Comparison of ENCODE assay signal across 8 mouse cellular contexts in genomic region chr7:29067758-29068157, GRCm38 (mm10). TPM values are rescaled to one million over a fixed set of nuclear protein-coding genes. Genes with fewer than 3 reads are reported as not detected.
DNase-seq lines count a peak whose midpoint lies in the region; ATAC-seq and TF ChIP-seq lines count a peak whose summit lies in the region.

No protein-coding gene starts in this region.

- H3K27ac ChIP-seq in liver, embryonic 11.5 days (ENCODE audit: low read depth, low read length), result no peak overlapping the region
- H3K27ac ChIP-seq in stomach, postnatal 0 days (replicated peaks), result no peak overlapping the region

- H3K4me1 ChIP-seq in liver, embryonic 11.5 days (replicated peaks; ENCODE audit: control insufficient read depth, insufficient read depth, low read length), result 0 out of 2 replicates have a peak, but pooled peaks cover 2% of the 10 kb centered on the region
- H3K4me1 ChIP-seq in stomach, postnatal 0 days (replicated peaks; ENCODE audit: control insufficient read depth, insufficient read depth), result no peaks in the 10 kb centered on the region

- peaks cover 42% of the 10 kb centered on the region for H3K27me3 ChIP-seq in liver, embryonic 11.5 days (replicated peaks; ENCODE audit: control insufficient read depth, insufficient read depth, low read length)
- no peaks in the 10 kb centered on the region for H3K27me3 ChIP-seq in stomach, postnatal 0 days (ENCODE audit: control insufficient read depth, insufficient read depth, low read length)

- no peak for ATAC-seq in liver, embryonic 11.5 days (replicated peaks; ENCODE audit: low FRiP score)
- peak; percentile 44; the same call in 1 of the 2 replicates for ATAC-seq in stomach, postnatal 0 days (ENCODE audit: low FRiP score, low TSS enrichment)

- no peak for TF ChIP-seq EP300 in stomach, postnatal 0 days (optimal IDR thresholded peaks at IDR 0.05)

- no peak overlapping the region for H3K4me3 ChIP-seq in liver, embryonic 11.5 days (ENCODE audit: low read depth, low read length)
- no peak overlapping the region for H3K4me3 ChIP-seq in stomach, postnatal 0 days (ENCODE audit: low read depth, low read length)

- no peaks in the 10 kb centered on the region for H3K9me3 ChIP-seq in liver, embryonic 11.5 days (ENCODE audit: control insufficient read depth, low read length)
- H3K9me3 ChIP-seq in stomach, postnatal 0 days (ENCODE audit: control insufficient read depth, low read length), result no peaks in the 10 kb centered on the region

- TF ChIP-seq CTCF in stomach, postnatal 0 days (IDR thresholded peaks at IDR 0.05; ENCODE audit: low read depth), result no peak

- no peak overlapping the region for H3K9ac ChIP-seq in liver, embryonic 11.5 days (ENCODE audit: low read depth, low read length)
- H3K9ac ChIP-seq in stomach, postnatal 0 days (ENCODE audit: low read length), result no peak overlapping the region

- peak; percentile 54 for DNase-seq in thymus, postnatal 4 days
- no peak for DNase-seq in thymus, postnatal 10 days (ENCODE audit: low spot score in 2 of 2)
- DNase-seq in forelimb bud, embryonic 11.5 days (ENCODE audit: low read depth, low spot score), result peak; percentile 29
- peak; percentile 61 for DNase-seq in liver, embryonic 11.5 days (ENCODE audit: low spot score)
- DNase-seq in stomach, postnatal 0 days (ENCODE audit: low spot score), result peak; percentile 83
- DNase-seq in layer of hippocampus, postnatal 36 days, result no peak
- DNase-seq in spleen, postnatal 14 days (ENCODE audit: low spot score in 2 of 2), result no peak
- no peak for DNase-seq in frontal cortex, postnatal 14 days (ENCODE audit: low spot score in 2 of 2)

- peak overlapping the region; percentile 14 for H3K4me2 ChIP-seq in liver, embryonic 11.5 days
- no peak overlapping the region for H3K4me2 ChIP-seq in stomach, postnatal 0 days (replicated peaks; ENCODE audit: low read depth)

- WGBS in liver, embryonic 11.5 days, result 8% methylated on average over 15 of the region's 15 CpGs
- 10% methylated on average over 15 of the region's 15 CpGs for WGBS in stomach, postnatal 0 days

- no peaks in the 10 kb centered on the region for H3K36me3 ChIP-seq in liver, embryonic 11.5 days (ENCODE audit: control insufficient read depth, insufficient read depth, low read length)
- H3K36me3 ChIP-seq in stomach, postnatal 0 days (ENCODE audit: control insufficient read depth, insufficient read depth, low read length), result no peaks in the 10 kb centered on the region

RNA-seq across cellular contexts. Expression of gene Ryr1, which starts 57.2 kb away (rescaled TPM):
- 0.52 and 0.71 TPM in 2 replicates for polyA plus RNA-seq in liver, embryonic 11.5 days (2014; fragmentation: Nextera tagmentation; extraction: Ambion mirVana)
- polyA plus RNA-seq in stomach, postnatal 0 days (2015; fragmentation: Nextera tagmentation; extraction: Ambion mirVana), result 0.10 and 0.11 TPM in 2 replicates
- 10 to 100 TPM; 13.9 to 17.7 TPM for total RNA-seq in layer of hippocampus, postnatal 36 days (2021)

Comparison
In these comparisons a context has a peak if more than half of its experiments do, and no peak if none do; other contexts are left out.
1. DNase-seq: peak in thymus, postnatal 4 days (single experiment), forelimb bud, embryonic 11.5 days (single experiment), liver, embryonic 11.5 days (single experiment) and stomach, postnatal 0 days (single experiment); none in thymus, postnatal 10 days (0 of 2), layer of hippocampus, postnatal 36 days (0 of 2), spleen, postnatal 14 days (0 of 2) and frontal cortex, postnatal 14 days (0 of 2).